12 mouse cellular contexts compared by ENCODE assay signal in genomic region chr10:53124365-53124764, GRCm38 (mm10).
DNase-seq lines count a peak whose midpoint lies in the region; ATAC-seq lines count a peak whose summit lies in the region.
"Had no signal": no experiment of that assay in that cellular context is flagged by ENCODE, and none has a peak within 500 bp of the region (broad histone marks: within the 10 kb centered on the region; RNA-seq: fewer than 3 reads in every experiment).

No protein-coding gene starts in this region.

- peak; percentile 90 for ATAC-seq in frontal cortex, adult (ENCODE audit: low TSS enrichment)
- ATAC-seq: intestine, embryonic 15.5 days; Patski had no signal

- no peak for DNase-seq in frontal cortex, postnatal 10 days (ENCODE audit: low spot score in 2 of 2)
- DNase-seq in right cerebral cortex, postnatal 10 days (ENCODE audit: low spot score in 2 of 2) = peak; percentile 46 to 49
- DNase-seq in right cerebral cortex, postnatal 4 days = no peak
- DNase-seq in fibroblast of lung, adult 2 months (ENCODE audit: low read depth) = peak; percentile 10
- DNase-seq in telencephalon, adult 2 months (ENCODE audit: low read depth, low spot score) = peak; percentile 52
- DNase-seq in thymus, postnatal 25 days = no peak
- no peak for DNase-seq in urinary bladder, postnatal 25 days (ENCODE audit: low spot score)
- DNase-seq: kidney, postnatal 14 days; lung, embryonic 14.5 days had no signal

Comparison
In these comparisons a context has a peak if more than half of its experiments do, and no peak if none do; other contexts are left out.
1. DNase-seq: peak in right cerebral cortex, postnatal 10 days (2 of 2), fibroblast of lung, adult 2 months (single experiment) and telencephalon, adult 2 months (single experiment); none in frontal cortex, postnatal 10 days (0 of 2), right cerebral cortex, postnatal 4 days (single experiment), thymus, postnatal 25 days (single experiment) and urinary bladder, postnatal 25 days (single experiment).